Mouse (Mus musculus): ENCODE results near the gene Hmgcl.
A peak's percentile ranks its signal among the peaks of the same experiment; 100 is the strongest.

The Hmgcl gene

GRCm38 (mm10) chr4:135985769-135986168 lies 39.5 kb downstream of the Hmgcl start:
- DNase-seq (ENCODE audit: low read depth, low spot score) = no peak

- DNase-seq (ENCODE audit: low read depth, low spot score) = no peak
Measured at GRCm38 (mm10) chr4:135986301-135986942, 40.2 kb downstream of the Hmgcl start.

GRCm38 (mm10) chr4:135986943-135987710 lies 40.9 kb downstream of the Hmgcl start, which contains the start of gene Pithd1:
Gene Pithd1, minus strand, starts transcription at chr4:135987264.
- peak; percentile 96 for DNase-seq (ENCODE audit: low read depth, low spot score)

GRCm38 (mm10) chr4:135987714-135988113 lies 41.5 kb downstream of the Hmgcl start:
- no peak for DNase-seq (ENCODE audit: low read depth, low spot score)

GRCm38 (mm10) chr4:135993941-135994340 lies 47.7 kb downstream of the Hmgcl start:
- DNase-seq (ENCODE audit: low read depth, low spot score) = no peak

GRCm38 (mm10) chr4:135995118-135995517 lies 48.9 kb downstream of the Hmgcl start:
- no peak for DNase-seq (ENCODE audit: low read depth, low spot score)

GRCm38 (mm10) chr4:136004107-136004675 lies 57.9 kb downstream of the Hmgcl start:
- no peak for DNase-seq (ENCODE audit: low read depth, low spot score)

GRCm38 (mm10) chr4:136004921-136005320 lies 58.7 kb downstream of the Hmgcl start:
- DNase-seq (ENCODE audit: low read depth, low spot score) = no peak

- no peak for DNase-seq (ENCODE audit: low read depth, low spot score)
Measured at GRCm38 (mm10) chr4:136006821-136007220, 60.6 kb downstream of the Hmgcl start.

GRCm38 (mm10) chr4:136008782-136009447 lies 62.7 kb downstream of the Hmgcl start:
- DNase-seq (ENCODE audit: low read depth, low spot score) = no peak

GRCm38 (mm10) chr4:136010586-136010985 lies 64.3 kb downstream of the Hmgcl start:
- no peak for DNase-seq (ENCODE audit: low read depth, low spot score)

Data from forelimb bud, embryonic 11.5 days (tissue).